Mouse (Mus musculus) heart, postnatal 14 days (tissue): Measurements from ENCODE around the gene Usmg5. TPM values are rescaled to one million over a fixed set of nuclear protein-coding genes. Genes with fewer than 3 reads are reported as not detected.
"Not testable (repeated sequence)": the region's sequence is repeated elsewhere in the genome, so short reads cannot be mapped to it uniquely, and the experiment has no call there.

ENCODE experiments used
- DNase-seq, 2 experiments: peaks; one replicate each; pipeline ENCODE4 v3.0.0; 2021 to 2022
- intact Hi-C: fragments of 180-260 bp; cut with DNase I; formaldehyde crosslinking; loops from one replicate; pipeline ENCODE4 v1.15.1; 2025
- long read RNA-seq, 2 experiments: library from polyadenylated mRNA; stranded (forward); transcript quantifications; one replicate each; pipeline ENCODE4 v2.0.0; 2021
- total RNA-seq, 2 experiments: library from RNA; stranded (reverse); gene quantifications; 2 replicates each; pipeline ENCODE4 v1.2.3; 2021

Usmg5 gene
- total RNA-seq: 1,000 to 10,000 TPM; 2,083 to 2,242 TPM
- long read RNA-seq, experiment 1, transcript Usmg5-201 (4 exons, 362 nt): major isoform, 589 of 599 reads
- long read RNA-seq, experiment 1, partial matches to known transcripts: 3 of 599 reads
- long read RNA-seq, experiment 1, other reads (novel, unspliced or antisense): 7 of 599 reads
- long read RNA-seq, experiment 2, transcript Usmg5-201 (4 exons, 362 nt): major isoform, 694 of 705 reads
- long read RNA-seq, experiment 2, partial matches to known transcripts: 5 of 705 reads
- long read RNA-seq, experiment 2, other reads (novel, unspliced or antisense): 6 of 705 reads

DNA sequence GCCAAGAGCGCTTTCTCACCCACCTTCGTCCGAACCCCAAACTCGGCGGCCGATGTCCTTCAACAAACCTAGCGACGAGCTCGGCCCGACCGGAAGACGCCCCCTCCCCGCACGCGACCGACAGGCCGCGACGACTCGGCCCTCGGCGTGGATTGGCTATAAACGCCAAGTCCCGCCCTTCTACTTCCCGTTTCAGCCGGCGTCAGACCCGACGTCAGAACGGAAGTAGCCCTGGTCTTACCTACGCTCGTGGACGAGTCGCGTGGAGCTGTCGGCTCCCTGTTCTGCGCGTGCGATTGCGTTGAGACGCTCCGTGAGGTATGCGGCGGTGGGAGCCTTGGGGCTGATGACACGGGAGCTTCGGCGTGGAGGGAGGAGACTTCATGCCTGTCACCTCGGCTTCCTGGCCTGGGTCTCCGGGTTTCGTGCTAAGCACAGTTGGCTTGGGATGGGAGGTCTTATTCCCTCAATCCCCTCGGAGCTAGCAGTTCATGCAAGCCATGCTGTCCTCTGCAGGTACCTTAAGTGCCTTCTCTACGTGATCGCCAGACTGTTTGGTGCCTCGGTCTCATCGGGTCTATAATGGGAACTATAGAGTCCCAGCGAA is at the start of gene Usmg5, which contains the start of gene Pdcd11:
Gene Usmg5 (minus strand): TSS at position 98 of the 607 bp plus-strand sequence.
Gene Pdcd11 (plus strand): TSS at position 219 of the 607 bp plus-strand sequence.
- intact Hi-C loops: no loop called here
- peak; percentile 95 to 97 for DNase-seq

DNA sequence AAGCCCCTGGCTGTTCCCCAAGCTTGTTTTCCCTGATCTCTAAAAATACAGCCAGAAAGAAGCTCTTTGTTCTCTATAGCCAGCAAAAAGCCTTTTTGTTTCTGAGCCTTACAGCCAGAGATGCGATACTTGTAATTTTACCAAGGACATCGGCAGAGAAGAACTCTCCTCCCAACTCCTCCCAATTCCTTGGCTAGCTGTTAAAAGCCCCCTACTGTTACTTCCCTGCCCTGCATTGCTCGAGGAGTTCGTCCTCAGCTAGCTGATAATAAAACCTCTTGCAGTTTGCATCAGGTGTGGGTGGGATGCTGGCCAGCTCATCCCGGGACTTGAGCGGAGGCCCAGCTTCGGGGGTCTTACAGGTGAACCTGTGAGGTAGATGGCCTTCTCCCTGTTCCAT is 49.2 kb upstream of the Usmg5 start:
- intact Hi-C loops, DNase-seq: not testable (repeated sequence)

DNA sequence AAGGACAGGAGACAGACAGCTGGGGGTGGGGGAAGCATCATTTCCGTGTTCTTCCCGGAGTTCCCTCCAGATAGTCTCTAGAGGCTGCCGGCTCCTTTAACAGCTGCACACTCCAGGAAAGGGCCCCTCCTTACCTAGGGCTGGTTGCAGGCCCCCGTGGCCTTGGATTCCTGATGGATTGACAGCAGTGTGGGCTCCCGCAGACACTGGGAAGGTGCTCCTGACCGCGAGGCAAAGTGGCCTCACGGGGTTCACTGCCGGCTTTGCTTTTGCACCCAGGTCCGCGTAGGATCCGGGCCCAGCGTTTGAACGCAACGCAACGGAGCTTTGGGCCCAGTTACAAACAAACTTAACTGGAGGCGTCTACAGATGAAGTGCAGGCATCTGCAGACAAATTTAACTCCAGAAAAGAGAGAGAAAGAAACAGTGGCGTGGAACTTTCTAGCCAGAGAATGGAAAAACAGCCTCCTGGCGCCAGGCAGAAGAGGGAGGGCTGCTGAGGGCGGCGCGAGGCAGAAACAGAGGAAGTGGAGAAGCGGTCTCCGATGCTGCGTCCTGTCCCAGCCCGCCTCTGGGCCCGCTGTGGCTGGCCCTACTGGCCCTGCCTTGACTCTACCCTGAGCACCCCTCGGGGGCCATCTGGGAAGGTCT is 47.4 kb upstream of the Usmg5 start, which contains the start of gene Calhm2:
Gene Calhm2 (minus strand): TSS at position 524 of the 651 bp plus-strand sequence.
- DNase-seq: peak; percentile 70 to 73
- intact Hi-C loops: no loop called here

DNA sequence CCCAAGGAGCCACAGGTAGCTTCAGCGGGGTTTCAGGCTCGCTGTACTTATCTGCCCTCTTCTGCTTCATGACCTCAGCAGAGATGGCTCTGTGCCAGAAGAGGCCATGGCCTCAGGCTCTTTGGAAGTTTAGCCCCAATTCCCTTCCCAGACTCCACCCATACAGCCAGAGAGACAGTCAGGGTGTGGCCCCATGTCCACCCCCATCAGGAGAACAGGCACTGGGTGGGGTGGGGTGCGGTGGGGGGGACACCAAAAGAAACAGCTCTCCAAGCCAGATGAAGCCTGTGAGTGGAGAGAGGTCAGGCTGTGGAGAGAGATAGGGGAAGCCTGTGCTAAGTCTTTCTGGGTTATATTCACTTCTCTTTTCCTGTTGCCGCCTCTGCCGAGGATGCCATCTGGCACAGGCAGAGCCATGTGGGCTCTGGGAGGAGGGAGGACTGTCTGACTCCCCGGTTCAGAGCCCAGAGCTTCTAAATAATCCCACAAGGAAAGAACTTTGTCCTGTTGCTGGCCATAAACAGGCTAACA is 46.7 kb upstream of the Usmg5 start:
- DNase-seq: peak; percentile 65 to 66
- intact Hi-C loops: no loop called here

DNA sequence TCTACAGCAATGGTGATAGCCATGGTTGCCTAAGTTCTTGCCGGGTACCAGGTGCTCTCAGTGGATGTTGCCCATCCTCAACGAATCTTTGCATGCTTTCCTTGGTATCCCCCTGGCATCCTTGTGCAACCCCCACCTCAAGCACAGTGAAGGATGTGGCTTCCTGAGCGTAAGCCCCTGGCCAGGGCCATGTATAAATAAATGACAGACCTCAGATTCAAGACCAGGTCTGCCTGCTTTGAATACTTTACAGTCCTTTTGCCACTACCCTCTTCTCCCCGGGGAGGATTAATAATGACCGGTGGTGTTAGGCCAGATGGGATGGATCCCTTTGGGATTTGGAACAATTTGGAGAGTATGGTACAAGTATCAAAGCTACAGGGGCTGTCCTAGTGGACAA is 45.7 kb upstream of the Usmg5 start:
- intact Hi-C loops: no loop called here
- DNase-seq: no peak

DNA sequence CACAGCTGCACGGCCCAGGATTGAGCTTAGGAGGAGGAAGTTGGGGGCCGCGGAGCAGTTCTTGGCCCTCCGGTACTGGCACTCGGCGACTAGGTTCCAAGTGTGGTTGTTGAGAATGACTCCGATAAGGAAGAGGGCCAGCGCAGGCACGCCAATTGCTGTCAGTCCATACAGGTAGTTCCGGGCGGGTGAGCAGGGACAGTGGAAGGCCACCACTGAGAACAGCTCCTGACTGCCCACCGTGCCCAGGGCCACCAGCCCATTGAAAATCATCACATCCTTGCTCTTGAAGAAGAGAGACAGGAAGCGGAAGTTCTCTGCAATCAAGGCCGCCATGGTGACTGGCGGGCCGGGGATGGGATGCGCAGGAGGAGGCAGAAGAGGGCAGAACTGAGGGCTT is 45.1 kb upstream of the Usmg5 start:
- DNase-seq: no peak
- intact Hi-C loops: no loop called here

DNA sequence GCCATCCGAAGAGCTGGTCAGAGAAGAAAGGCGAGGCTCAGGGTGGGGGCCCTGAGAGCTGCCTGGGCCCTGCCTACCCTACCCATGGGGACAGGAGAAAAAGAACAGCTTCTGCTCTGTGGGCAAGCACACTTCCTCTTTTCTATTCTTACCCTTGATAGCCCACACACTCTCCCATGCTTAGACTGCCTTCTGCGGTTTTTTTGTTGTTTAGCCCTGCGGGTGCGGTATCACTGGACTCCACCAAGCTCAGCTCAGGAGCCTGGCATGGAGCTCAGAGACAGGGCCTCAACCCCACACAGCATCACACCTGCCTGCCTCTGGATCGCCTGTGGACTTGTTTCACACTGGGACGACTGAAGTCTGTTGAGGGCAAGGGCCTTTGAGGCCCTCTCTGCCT is 42.7 kb upstream of the Usmg5 start:
- intact Hi-C loops: no loop called here
- DNase-seq: no peak

DNA sequence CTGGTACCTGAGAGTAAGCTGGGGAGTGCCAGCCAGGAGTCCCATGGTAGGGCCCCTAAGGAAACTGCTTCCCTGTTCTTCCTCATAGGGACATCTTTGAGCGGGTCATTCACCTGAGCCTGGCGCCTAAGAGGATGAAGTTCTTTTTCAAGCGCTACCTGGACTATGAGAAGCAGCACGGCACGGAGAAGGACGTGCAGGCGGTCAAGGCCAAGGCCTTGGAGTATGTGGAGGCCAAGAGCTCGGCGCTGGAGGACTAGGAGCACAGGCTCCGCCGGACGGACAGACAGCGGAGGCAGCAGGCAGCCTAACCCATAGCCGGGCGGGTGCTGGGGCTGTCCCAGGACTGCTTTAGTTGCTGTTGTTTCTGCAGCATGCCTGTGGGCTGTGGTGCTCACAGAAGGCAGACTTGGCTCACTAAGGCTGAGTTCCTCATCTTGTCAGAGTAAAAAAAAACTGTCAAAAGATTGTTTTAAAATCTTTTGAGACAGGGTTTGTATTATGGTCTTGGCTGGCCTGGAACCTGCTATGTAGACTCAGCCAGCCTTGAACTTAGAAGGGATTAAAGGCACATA is 40.2 kb upstream of the Usmg5 start:
- no peak for DNase-seq
- intact Hi-C loops: no loop called here

DNA sequence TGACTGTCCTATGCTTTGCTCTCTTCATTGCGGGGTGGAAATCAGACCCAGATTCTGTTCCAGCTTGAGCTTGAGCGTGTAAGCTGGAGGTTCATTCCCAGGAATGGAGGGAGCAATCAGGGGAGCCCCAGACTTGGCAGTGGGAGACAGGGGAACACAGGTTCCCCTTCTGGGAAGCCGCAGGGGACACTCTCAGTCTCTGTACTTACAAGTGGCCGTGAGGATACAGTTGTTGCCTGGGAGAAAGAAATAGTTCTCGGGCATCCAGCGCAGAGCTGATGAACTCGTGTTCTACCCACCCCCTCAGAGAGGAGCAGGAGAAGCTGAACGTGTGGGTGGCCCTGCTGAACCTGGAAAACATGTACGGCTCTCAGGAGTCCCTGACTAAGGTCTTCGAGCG is 38.4 kb upstream of the Usmg5 start:
- intact Hi-C loops: no loop called here

DNA sequence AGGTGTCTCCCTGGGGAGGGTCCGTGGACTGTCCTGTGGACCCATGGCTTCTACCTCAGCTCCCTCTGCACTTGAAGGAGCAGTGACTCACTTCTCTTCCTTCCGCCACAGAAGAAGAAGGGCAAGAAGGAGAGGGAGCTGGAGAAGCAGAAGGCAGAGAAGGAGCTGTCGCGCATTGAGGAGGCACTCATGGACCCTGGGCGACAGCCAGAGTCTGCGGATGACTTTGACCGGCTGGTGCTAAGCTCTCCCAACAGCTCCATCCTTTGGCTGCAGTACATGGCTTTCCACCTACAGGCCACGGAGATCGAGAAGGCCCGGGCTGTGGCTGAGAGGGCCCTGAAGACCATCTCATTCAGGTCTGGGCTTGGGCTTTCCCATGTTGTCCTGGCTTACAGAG is 37.7 kb upstream of the Usmg5 start:
- DNase-seq: no peak
- intact Hi-C loops: no loop called here

More for the DNA sequence above, 38.4 kb upstream of the Usmg5 start:
- DNase-seq: no peak

DNA sequence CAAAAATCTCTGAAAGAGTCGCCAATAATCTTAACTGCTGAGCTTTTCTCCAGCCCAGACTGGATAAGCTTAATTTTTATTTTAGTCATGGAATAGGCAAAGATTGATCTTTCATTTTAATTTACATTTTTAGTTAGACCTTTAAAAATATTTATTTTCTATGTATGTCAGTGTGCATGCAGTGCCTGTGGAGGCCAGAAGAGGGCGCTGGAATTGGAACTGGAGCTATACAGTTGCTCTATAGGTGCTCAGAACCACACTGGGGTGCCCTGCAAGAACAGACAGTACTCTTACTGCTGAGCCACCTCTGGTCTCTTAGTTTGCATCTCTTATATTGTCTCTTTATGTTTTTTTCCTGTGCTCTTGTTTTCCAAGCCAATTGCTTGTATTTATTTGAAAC is 32.4 kb upstream of the Usmg5 start:
- intact Hi-C loops: no loop called here
- DNase-seq: peak in 1 of 2 experiments; percentile 46

DNA sequence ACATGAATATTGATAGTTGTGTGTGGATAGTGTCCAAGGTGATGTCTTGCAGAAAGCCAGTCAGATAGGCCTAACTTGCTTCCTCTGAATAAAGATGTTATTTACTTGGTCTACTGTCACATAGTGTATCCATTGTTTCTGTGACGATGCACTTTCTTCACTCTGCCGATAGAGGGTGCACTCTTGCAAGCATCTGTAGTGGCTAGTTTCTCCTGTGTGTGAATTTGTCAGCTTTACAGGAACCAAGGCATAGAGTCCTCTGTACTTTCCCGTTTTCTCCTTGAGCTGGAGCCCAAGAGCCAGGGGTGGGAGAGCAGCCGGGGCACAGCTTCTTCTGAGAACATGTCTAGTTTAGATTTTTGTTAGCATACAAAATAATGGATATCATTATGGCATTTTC is 30.6 kb upstream of the Usmg5 start:
- intact Hi-C loops: loop anchor here (1.0 kb wide), 1 partner anchor 48 kb away; no protein-coding TSS in a partner anchor
- DNase-seq: peak in 1 of 2 experiments; percentile 35

DNA sequence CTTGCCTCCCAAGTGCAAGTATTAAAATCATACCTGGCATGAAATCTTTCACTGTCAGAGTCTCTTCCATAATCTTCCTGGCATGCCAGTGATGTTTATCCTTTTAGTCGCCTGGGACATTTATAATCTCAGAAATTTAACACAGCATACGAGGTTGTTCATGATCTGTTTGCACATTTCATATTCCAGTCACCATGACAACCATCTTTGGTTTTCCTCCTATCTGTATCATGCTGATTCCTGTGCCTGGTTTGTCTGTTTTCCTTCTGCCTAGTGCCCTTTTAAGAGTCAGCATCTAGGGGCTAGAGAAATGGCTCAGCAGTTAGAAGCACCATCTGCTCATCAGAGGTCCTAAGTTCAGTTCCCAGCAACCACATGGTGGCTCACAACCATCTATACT is 28.2 kb upstream of the Usmg5 start:
- no peak for DNase-seq
- intact Hi-C loops: no loop called here

DNA sequence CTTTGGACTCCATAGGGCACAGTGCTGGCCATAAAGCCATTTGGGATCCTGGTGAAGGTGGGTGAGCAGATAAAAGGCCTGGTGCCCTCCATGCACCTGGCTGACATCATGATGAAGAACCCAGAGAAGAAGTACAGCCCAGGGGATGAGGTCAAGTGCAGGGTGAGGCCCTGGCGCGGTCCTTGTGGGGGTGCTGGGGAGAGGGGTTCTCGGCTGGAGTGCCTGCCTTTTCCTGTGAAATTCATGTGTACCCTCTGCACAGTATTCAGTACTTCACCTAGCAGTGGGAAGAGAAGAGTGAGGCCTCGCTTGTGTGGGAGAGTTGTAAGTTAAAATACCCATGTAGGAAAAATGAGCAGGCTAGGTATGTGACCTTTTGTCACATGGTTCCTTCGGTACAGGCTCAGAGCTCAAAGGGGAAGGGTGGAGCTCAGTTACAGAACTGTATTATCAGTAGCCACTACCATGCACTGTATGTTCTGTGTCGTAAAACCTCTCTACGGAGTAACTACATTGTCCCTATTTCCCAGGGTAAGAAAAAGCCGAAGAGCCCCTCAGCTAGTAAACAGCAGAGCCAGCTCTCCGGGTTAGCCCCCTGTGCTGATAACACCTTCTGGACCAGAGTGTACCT is 14.3 kb upstream of the Usmg5 start:
- intact Hi-C loops: no loop called here
- DNase-seq: no peak

DNA sequence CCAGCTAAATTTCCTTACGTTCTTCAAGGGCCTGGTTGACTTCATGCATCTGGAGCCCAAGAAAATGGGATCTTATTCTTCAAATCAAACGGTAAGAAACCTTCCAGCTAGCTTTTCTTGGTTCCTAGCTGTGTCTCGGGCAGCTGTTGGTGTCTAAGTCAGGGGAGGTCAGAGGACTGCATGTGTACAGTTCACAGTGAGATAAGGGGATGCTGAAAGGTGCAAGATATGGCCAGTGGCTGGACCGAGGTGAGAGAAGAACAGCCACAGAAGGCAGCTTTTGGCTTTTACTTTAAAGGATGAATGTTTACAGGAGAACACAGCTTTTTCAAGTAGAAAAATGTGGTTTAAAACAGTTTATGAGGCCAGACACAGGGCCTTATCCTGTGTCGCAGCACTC is 10.6 kb upstream of the Usmg5 start:
- DNase-seq: no peak
- intact Hi-C loops: no loop called here

DNA sequence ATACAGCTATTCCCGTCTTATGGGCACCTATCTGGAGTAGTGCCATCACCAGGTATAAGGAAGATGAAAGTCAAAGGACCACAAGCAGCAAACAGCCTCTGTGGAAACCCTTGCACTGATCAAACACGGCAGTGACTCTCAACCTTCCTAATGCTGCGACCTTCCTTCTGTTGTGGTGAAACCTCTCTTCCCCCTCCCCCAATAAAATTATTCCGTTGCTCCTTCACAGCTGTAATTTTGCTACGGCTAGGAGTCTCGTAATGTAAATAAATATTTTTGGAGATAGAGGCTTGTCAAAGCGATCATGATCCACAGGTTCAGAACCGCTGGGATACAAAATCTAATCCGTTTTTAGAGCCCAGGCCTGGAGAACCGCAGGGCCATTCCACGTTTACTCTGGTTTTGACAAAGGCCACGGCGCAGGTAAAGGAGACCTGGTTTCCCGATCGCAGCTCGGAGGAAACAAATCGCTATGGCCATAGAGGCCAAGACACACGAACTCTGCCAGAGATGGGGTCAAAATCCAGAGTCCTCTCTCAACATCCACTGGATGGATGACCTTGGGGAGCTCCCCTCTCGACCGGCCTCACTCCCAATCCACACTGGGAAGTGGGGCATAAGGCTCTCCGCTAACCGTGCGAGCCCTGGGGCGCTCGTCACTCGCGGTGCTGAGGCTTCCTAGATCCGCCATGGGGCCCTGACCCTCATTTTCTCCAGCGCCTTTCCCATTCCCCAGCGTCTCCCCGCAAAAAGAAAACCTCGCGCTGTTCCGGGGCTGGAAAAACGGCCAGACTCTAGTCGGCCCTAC is 525 bp downstream of the Usmg5 start:
- intact Hi-C loops: no loop called here
- no peak for DNase-seq

DNA sequence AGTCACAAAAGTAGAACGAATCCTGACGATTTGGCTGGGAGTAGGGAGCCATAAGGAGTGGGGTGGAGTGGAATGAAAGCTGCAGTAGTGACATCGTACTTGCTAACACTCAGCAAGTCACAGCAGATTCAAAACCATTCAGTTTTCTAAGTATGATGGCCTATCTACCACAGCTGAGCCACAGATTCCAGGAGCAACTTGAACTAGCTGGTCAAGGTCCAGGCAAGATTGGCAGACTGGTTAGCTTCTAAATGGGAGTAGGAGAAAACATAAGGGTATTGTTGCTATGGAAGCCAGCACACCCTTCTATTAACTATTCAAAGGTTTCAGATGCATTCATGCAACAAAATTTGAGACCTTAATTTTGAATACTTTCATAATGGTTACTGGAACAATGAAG is 2.2 kb downstream of the Usmg5 start:
- peak in 1 of 2 experiments; percentile 38 for DNase-seq
- intact Hi-C loops: no loop called here

DNA sequence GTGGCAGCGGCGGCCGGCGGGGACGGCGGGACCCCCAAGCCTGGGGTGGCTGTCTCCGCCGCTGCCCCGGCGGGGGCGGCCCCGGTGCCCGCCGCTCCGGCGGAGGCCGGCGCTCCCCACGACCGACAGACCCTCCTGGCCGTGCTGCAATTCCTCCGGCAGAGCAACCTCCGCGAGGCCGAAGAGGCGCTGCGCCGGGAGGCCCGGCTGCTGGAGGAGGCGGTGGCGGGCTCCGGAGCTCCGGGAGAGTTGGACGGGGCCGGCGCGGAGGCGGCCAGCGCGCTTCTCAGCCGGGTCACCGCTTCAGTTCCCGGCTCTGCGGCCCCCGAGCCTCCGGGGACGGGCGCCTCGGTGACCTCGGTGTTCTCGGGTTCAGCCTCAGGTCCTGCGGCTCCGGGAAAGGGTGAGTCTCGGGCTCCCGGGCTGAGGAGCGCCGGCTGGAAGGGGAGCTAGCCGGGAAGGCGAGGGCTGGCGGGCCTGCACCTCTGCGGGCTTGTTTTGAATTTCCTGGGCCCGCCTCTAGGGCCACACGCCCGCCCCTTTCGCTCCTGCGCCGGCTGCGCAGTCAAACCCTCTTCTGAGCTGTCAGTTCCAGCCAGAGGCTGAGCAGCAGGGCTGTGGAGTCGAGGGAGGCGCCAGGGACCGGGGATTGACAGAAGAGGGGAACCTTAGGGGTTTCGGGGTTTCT is 22.4 kb downstream of the Usmg5 start:
- peak; percentile 87 to 88 for DNase-seq

More for the DNA sequence above, 22.4 kb downstream of the Usmg5 start:
- intact Hi-C loops: no loop called here
